Mouse (Mus musculus): Measurements from ENCODE around the gene Pdzd2.

DNA sequence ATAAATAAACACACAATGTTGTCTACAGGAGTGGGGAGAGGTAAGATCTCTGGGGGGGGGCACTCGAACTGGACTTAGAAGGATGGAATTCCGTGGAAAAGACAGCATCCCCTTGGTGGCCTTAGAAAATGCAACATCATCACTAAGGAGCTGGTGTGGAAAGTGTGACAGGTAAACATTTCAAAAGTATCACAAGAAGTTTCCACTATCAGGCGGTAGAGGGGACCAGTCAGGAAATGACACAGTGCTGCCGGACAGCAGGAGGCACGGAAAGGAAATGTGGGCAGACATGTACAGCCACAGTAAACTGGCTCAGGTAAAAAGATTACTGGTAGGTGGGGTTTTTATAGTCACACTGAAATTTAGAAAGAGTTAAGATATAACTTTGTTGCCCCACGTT is 160.5 kb downstream of the Pdzd2 start:
- no peak for TF ChIP-seq POLR2A (IDR thresholded peaks at IDR 0.05; ENCODE audit: low read depth, low read length)
- TF ChIP-seq CTCF (IDR thresholded peaks at IDR 0.05; ENCODE audit: borderline replicate concordance, insufficient read depth, low read length), result no peak

Data from embryonic fibroblast, embryonic 13.5 days (primary cell).